Mouse (Mus musculus): ENCODE results near the gene Shoc2. TPM values are rescaled to one million over a fixed set of nuclear protein-coding genes. Genes with fewer than 3 reads are reported as not detected.
A peak's percentile ranks its signal among the peaks of the same experiment; 100 is the strongest.

The Shoc2 gene
- polyA plus RNA-seq, 1 experiment from 2014 or later = 43.1 TPM

GRCm38 (mm10) chr19:53994276-53994675 lies 50.2 kb downstream of the Shoc2 start:
- Histone ChIP-seq H3K27me3 (ENCODE audit: insufficient read depth, low read length) (no peaks in the 10 kb centered on the region), H3K4me3 (ENCODE audit: low read length) (no peak overlapping the region), H3K9ac (replicated peaks; ENCODE audit: low read length) (no peak overlapping the region), H3K9me3 (ENCODE audit: low read length) (no peaks in the 10 kb centered on the region), H3K36me3 (ENCODE audit: insufficient read depth, low read length) (0 out of 2 replicates have a peak, but pooled peaks cover 3% of the 10 kb centered on the region), H3K4me1 (ENCODE audit: insufficient read depth, low read length) (no peaks in the 10 kb centered on the region), H3K4me2 (replicated peaks; ENCODE audit: low read depth, low read length) (no peak overlapping the region), H3K27ac (ENCODE audit: low read length) (no peak overlapping the region)
- 88% methylated on average over 1 of the region's 1 CpGs for WGBS
- no peak for ATAC-seq (ENCODE audit: low FRiP score, low TSS enrichment)

DNA sequence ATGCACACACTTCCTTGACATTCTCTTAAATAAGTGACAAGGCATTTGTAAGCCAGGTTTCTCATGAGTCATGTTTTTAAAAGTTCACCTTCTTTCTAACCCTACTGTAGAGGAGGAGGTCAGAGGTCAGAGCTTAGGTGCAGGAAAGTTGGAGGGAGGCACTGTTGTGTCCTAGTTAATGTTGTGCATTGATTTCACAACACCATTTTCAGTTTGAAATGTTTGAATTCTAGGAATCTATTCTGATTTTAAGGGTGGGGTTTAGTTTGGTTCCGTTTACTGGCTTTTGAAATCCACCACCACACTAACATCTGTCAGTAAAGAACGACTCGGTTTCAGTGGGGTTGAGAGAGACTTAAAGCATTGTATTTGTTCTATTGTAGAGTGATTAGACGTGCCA lies 66.9 kb downstream of the Shoc2 start:
- Histone ChIP-seq H3K36me3 (ENCODE audit: insufficient read depth, low read length) (no peaks in the 10 kb centered on the region; the same call in 1 of the 2 replicates), H3K4me3 (ENCODE audit: low read length) (no peak overlapping the region), H3K9me3 (ENCODE audit: low read length) (no peaks in the 10 kb centered on the region), H3K4me1 (ENCODE audit: insufficient read depth, low read length) (peaks cover 3% of the 10 kb centered on the region; the same call in 1 of the 2 replicates), H3K27ac (ENCODE audit: low read length) (no peak overlapping the region), H3K9ac (replicated peaks; ENCODE audit: low read length) (no peak overlapping the region), H3K4me2 (replicated peaks; ENCODE audit: low read depth, low read length) (no peak overlapping the region), H3K27me3 (ENCODE audit: insufficient read depth, low read length) (no peaks in the 10 kb centered on the region)
- ATAC-seq (ENCODE audit: low FRiP score, low TSS enrichment) = no peak
- WGBS = 79% methylated on average over 4 of the region's 4 CpGs

- Histone ChIP-seq H3K36me3 (ENCODE audit: insufficient read depth, low read length) (peaks cover 2% of the 10 kb centered on the region; the same call in 1 of the 2 replicates), H3K9ac (replicated peaks; ENCODE audit: low read length) (no peak overlapping the region), H3K4me2 (replicated peaks; ENCODE audit: low read depth, low read length) (no peak overlapping the region), H3K9me3 (ENCODE audit: low read length) (no peaks in the 10 kb centered on the region), H3K27ac (ENCODE audit: low read length) (no peak overlapping the region), H3K4me1 (ENCODE audit: insufficient read depth, low read length) (peaks cover 1% of the 10 kb centered on the region; the same call in 1 of the 2 replicates), H3K27me3 (ENCODE audit: insufficient read depth, low read length) (no peaks in the 10 kb centered on the region), H3K4me3 (ENCODE audit: low read length) (no peak overlapping the region)
- 98% methylated on average over 5 of the region's 5 CpGs for WGBS
- no peak for ATAC-seq (ENCODE audit: low FRiP score, low TSS enrichment)
Measured at GRCm38 (mm10) chr19:54014999-54015398, 70.9 kb downstream of the Shoc2 start.

DNA sequence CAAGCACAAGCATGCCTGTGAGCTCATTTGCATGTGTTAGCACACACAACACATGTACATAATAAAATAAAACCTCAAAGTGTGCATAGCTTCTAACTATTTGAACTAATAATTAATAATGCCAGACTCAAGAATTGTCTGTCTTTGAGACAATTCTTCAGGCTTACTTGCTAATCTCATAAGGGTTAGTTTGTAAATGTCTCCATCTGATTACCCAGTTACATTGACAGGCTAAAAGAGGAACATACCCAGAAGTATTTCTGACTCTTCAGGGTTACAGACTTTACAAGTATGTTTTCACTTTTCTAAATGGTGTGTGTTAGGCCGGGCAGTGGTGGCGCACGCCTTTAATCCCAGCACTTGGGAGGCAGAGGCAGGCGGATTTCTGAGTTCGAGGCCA lies 71.4 kb downstream of the Shoc2 start:
- WGBS = 99% methylated on average over 5 of the region's 5 CpGs
- H3K4me1 ChIP-seq (ENCODE audit: insufficient read depth, low read length) = no peaks in the 10 kb centered on the region
- H3K9me3 ChIP-seq (ENCODE audit: low read length) = no peaks in the 10 kb centered on the region
- H3K27ac ChIP-seq (ENCODE audit: low read length) = no peak overlapping the region
- H3K27me3 ChIP-seq (ENCODE audit: insufficient read depth, low read length) = no peaks in the 10 kb centered on the region
- no peak for ATAC-seq (ENCODE audit: low FRiP score, low TSS enrichment)
- H3K4me3 ChIP-seq (ENCODE audit: low read length) = no peak overlapping the region
- H3K9ac ChIP-seq (replicated peaks; ENCODE audit: low read length) = no peak overlapping the region
- peaks cover 2% of the 10 kb centered on the region; the same call in 1 of the 2 replicates for H3K36me3 ChIP-seq (ENCODE audit: insufficient read depth, low read length)
- no peak overlapping the region for H3K4me2 ChIP-seq (replicated peaks; ENCODE audit: low read depth, low read length)

DNA sequence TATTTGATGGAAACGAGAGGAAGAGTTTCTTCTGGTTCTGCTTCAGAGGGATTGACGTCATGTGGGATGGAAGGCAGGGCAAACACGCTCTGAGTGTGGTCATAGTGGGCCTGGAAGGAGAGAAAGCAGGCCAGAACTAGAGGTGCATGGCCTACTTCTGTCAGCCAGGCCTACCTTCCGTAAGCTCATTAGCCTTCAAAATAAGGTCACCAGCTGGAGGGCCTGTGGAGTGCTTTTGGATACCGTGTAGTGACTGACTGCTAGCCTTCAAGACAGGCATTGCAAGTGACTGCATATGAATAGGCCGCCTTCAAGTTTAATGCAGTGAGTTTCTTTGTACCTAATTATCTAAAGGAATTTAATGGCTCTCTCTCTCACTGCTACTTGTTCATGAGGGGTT lies 91.0 kb downstream of the Shoc2 start:
- Histone ChIP-seq H3K36me3 (ENCODE audit: insufficient read depth, low read length) (peaks cover 11% of the 10 kb centered on the region; the same call in 1 of the 2 replicates), H3K9me3 (ENCODE audit: low read length) (no peaks in the 10 kb centered on the region), H3K4me2 (replicated peaks; ENCODE audit: low read depth, low read length) (no peak overlapping the region), H3K4me3 (ENCODE audit: low read length) (no peak overlapping the region), H3K27ac (ENCODE audit: low read length) (no peak overlapping the region), H3K27me3 (ENCODE audit: insufficient read depth, low read length) (no peaks in the 10 kb centered on the region), H3K4me1 (ENCODE audit: insufficient read depth, low read length) (no peaks in the 10 kb centered on the region), H3K9ac (replicated peaks; ENCODE audit: low read length) (no peak overlapping the region)
- WGBS = 88% methylated on average over 6 of the region's 6 CpGs
- ATAC-seq (ENCODE audit: low FRiP score, low TSS enrichment) = no peak

- Histone ChIP-seq H3K27ac (ENCODE audit: low read length) (no peak overlapping the region), H3K4me1 (ENCODE audit: insufficient read depth, low read length) (0 out of 2 replicates have a peak, but pooled peaks cover under 1% of the 10 kb centered on the region), H3K9ac (replicated peaks; ENCODE audit: low read length) (no peak overlapping the region), H3K4me2 (replicated peaks; ENCODE audit: low read depth, low read length) (no peak overlapping the region), H3K27me3 (ENCODE audit: insufficient read depth, low read length) (no peaks in the 10 kb centered on the region), H3K9me3 (ENCODE audit: low read length) (no peaks in the 10 kb centered on the region), H3K36me3 (ENCODE audit: insufficient read depth, low read length) (0 out of 2 replicates have a peak, but pooled peaks cover 3% of the 10 kb centered on the region), H3K4me3 (ENCODE audit: low read length) (no peak overlapping the region)
- no peak for ATAC-seq (ENCODE audit: low FRiP score, low TSS enrichment)
- 78% methylated on average over 7 of the region's 7 CpGs for WGBS
Measured at GRCm38 (mm10) chr19:54039441-54039840, 95.3 kb downstream of the Shoc2 start.

DNA sequence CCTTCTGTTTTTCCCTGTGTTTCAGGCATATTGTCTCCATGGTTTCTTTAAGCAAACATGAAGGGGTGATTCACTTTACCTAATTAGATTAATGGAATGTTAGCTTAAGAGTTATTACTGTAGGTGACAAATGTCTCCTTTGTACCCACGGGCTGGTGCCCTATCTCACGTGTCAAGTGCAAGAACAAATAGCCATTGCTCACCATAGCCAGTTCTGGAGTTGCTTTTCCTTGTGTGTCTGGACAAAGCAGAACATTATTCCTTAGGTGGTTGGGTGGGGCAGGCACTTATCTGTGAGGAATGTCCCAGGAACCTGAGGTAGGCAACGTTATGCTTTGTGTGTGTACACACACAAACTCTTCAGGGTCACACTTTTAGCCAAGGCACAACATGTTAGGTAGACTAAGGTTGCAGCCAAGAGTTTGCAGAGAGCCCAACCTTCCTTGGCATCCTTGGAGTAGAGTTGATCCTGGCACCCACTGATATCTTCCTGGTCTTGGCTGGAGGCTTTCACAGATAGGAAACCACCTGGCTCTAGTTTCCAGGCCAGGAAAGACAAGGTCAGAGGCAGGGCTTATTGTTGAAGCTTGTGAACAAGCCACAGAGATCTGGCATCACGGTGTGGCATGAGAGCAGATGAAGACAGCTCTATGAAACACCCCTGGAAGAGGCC lies 96.4 kb downstream of the Shoc2 start:
- no peaks in the 10 kb centered on the region for H3K27me3 ChIP-seq (ENCODE audit: insufficient read depth, low read length)
- H3K4me2 ChIP-seq (replicated peaks; ENCODE audit: low read depth, low read length) = no peak overlapping the region
- ATAC-seq (ENCODE audit: low FRiP score, low TSS enrichment) = no peak
- 31% methylated on average over 4 of the region's 4 CpGs for WGBS
- H3K4me1 ChIP-seq (ENCODE audit: insufficient read depth, low read length) = peaks cover 7% of the 10 kb centered on the region; the same call in 1 of the 2 replicates
- no peak overlapping the region for H3K9ac ChIP-seq (replicated peaks; ENCODE audit: low read length)
- H3K9me3 ChIP-seq (ENCODE audit: low read length) = no peaks in the 10 kb centered on the region
- H3K27ac ChIP-seq (ENCODE audit: low read length) = no peak overlapping the region
- H3K4me3 ChIP-seq (ENCODE audit: low read length) = no peak overlapping the region
- H3K36me3 ChIP-seq (ENCODE audit: insufficient read depth, low read length) = 0 out of 2 replicates have a peak, but pooled peaks cover 3% of the 10 kb centered on the region

GRCm38 (mm10) chr19:54041029-54041367 lies 96.9 kb downstream of the Shoc2 start:
- H3K27ac ChIP-seq (ENCODE audit: low read length) = no peak overlapping the region
- H3K36me3 ChIP-seq (ENCODE audit: insufficient read depth, low read length) = 0 out of 2 replicates have a peak, but pooled peaks cover 3% of the 10 kb centered on the region
- no peak overlapping the region for H3K4me2 ChIP-seq (replicated peaks; ENCODE audit: low read depth, low read length)
- H3K9ac ChIP-seq (replicated peaks; ENCODE audit: low read length) = no peak overlapping the region
- ATAC-seq (ENCODE audit: low FRiP score, low TSS enrichment) = no peak
- H3K27me3 ChIP-seq (ENCODE audit: insufficient read depth, low read length) = peaks cover 3% of the 10 kb centered on the region
- H3K4me3 ChIP-seq (ENCODE audit: low read length) = no peak overlapping the region
- WGBS = 20% methylated on average over 5 of the region's 5 CpGs
- H3K4me1 ChIP-seq (ENCODE audit: insufficient read depth, low read length) = peaks cover 9% of the 10 kb centered on the region
- no peaks in the 10 kb centered on the region for H3K9me3 ChIP-seq (ENCODE audit: low read length)

DNA sequence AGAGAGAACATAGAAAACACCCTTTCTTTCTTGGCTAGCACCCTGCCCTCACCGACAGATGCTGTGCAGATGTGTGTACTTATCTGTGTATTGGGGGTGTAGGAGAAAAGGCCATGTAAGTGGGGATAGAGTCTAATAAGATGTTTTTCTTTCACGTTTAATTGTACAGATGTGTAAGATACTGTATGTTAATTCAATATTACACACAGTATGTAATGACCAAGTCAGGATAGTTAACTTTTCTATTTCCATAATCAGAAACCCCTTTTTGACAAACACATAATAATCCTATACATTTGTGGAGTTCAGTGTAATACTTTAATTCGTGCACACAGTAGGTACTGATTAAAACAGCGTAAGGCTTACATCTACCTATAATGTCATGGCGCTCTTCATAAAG lies 99.7 kb downstream of the Shoc2 start, which contains the start of gene Adra2a:
Gene Adra2a (plus strand): TSS at position 301 of the 400 bp plus-strand sequence.
- peak within 1 kb of the TSS; percentile 70 for H3K9ac ChIP-seq (replicated peaks; ENCODE audit: low read length)
- ATAC-seq (ENCODE audit: low FRiP score, low TSS enrichment) = no peak
- 74% methylated on average over 5 of the region's 5 CpGs for WGBS

More for the DNA sequence above, 99.7 kb downstream of the Shoc2 start, which contains the start of gene Adra2a:
- Histone ChIP-seq H3K4me1 (ENCODE audit: insufficient read depth, low read length) (peaks cover 34% of the 10 kb centered on the region), H3K4me3 (ENCODE audit: low read length) (peak within 1 kb of the TSS; percentile 62), H3K36me3 (ENCODE audit: insufficient read depth, low read length) (no peaks in the 10 kb centered on the region), H3K9me3 (ENCODE audit: low read length) (no peaks in the 10 kb centered on the region), H3K4me2 (replicated peaks; ENCODE audit: low read depth, low read length) (peak within 1 kb of the TSS; percentile 99), H3K27me3 (ENCODE audit: insufficient read depth, low read length) (peaks cover 28% of the 10 kb centered on the region), H3K27ac (ENCODE audit: low read length) (peak within 1 kb of the TSS; percentile 25; the same call in 1 of the 2 replicates)
